Mouse (Mus musculus): Measurements from ENCODE around the gene Abca8a.

DNA sequence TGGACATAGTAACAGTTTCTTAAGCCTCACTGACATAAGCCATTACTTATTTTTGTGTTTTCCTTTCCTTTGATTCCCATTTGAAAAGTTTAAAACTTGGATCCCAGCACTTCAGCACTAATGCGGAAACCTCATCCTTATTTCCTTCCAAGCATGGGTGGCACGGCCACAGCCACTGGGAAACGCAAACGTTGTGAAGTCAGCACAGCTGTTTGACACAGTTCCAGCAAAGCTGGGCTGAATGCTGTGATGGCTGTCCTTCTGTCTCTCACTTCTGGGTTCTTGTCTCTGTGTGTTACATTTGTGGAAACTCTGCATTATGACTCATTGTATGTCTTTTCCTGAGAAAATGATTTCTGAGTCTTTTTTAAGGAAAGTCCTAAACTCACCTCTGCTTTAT is 34.7 kb downstream of the Abca8a start:
- TF ChIP-seq POLR2A (IDR thresholded peaks at IDR 0.05; ENCODE audit: control insufficient read depth, extremely low read depth, insufficient read depth, low read length, poor library complexity) (no peak), CTCF (IDR thresholded peaks at IDR 0.05; ENCODE audit: borderline replicate concordance, control insufficient read depth, extremely low read depth, insufficient read depth, low read length, poor library complexity) (no peak)

All from thymus, adult 2 months (tissue).